Comparison of ENCODE assay signal across 12 mouse cellular contexts in the genomic region with DNA sequence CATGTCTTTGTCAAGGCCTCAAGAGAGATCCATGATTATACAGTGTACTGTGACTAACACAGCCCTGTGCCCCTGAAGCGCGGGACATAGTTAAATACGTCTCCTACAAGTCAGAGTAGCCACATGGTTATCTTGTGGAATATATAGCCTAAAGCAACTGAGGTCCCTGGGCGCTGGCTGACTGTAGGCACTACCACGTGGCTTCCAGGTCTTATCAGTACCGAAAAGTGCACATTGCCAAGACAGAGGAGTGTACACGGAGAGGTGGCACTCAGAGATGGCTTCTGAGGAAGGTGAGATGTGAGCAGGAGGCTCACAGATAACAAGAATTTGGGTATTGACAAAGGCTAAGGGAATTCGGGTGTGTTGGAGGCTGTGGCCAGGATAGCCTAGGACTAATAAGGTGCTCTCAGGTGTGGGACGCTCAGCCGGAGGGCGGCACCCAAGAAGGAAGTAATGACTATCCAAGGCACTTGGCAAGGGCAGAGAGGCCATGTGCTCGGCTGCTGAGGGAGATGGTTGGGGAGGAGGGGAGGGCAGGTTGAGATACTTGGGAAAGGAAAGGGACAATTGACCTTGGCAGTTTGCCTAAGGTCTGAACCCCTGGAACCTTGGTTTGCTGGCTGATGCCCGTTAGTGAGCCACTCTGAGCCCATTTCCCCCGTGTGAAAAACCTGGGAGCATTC. TPM values are rescaled to one million over a fixed set of nuclear protein-coding genes. Genes with fewer than 3 reads are reported as not detected.
DNase-seq lines count a peak whose midpoint lies in the region; ATAC-seq and TF ChIP-seq lines count a peak whose summit lies in the region.
"Had no signal": no experiment of that assay in that cellular context is flagged by ENCODE, and none has a peak within 500 bp of the region (broad histone marks: within the 10 kb centered on the region; RNA-seq: fewer than 3 reads in every experiment).

No protein-coding gene starts in this region.

- TF ChIP-seq POLR2A in cerebellum, adult 2 months (IDR thresholded peaks at IDR 0.05; ENCODE audit: borderline replicate concordance, insufficient read depth, low read length) = no peak
- no peak for TF ChIP-seq POLR2A in brain, embryonic 14.5 days (IDR thresholded peaks at IDR 0.05; ENCODE audit: borderline replicate concordance, extremely low read depth, insufficient read depth, insufficient read length, poor library complexity, severe bottlenecking)

- peak overlapping the region; percentile 35; the same call in 1 of the 2 replicates for H3K27ac ChIP-seq in cerebellum, adult 2 months (ENCODE audit: insufficient read depth, low read length)
- peak overlapping the region; percentile 95 for H3K27ac ChIP-seq in hindbrain, embryonic 12.5 days
- peak overlapping the region; percentile 95 for H3K27ac ChIP-seq in midbrain, embryonic 13.5 days
- H3K27ac ChIP-seq: macrophage had no signal

- no peak for TF ChIP-seq CTCF in cerebellum, adult 2 months (IDR thresholded peaks at IDR 0.05; ENCODE audit: borderline replicate concordance, insufficient read depth, low read depth, low read length)
- no peak for TF ChIP-seq CTCF in brain, embryonic 14.5 days (IDR thresholded peaks at IDR 0.05; ENCODE audit: borderline replicate concordance, extremely low read depth, insufficient read depth, insufficient read length)

- WGBS in cerebellum, adult 2 months = 83% methylated on average over 14 of the region's 14 CpGs
- WGBS in hindbrain, embryonic 12.5 days = 63% methylated on average over 14 of the region's 14 CpGs
- WGBS in midbrain, embryonic 13.5 days = 64% methylated on average over 14 of the region's 14 CpGs

- no peaks in the 10 kb centered on the region for H3K9me3 ChIP-seq in hindbrain, embryonic 12.5 days (replicated peaks)
- H3K9me3 ChIP-seq in midbrain, embryonic 13.5 days = no peaks in the 10 kb centered on the region

- H3K4me3 ChIP-seq in cerebellum, adult 2 months (replicated peaks; ENCODE audit: insufficient read depth, low read depth, low read length) = no peak overlapping the region
- no peak overlapping the region for H3K4me3 ChIP-seq in hindbrain, embryonic 12.5 days
- no peak overlapping the region for H3K4me3 ChIP-seq in midbrain, embryonic 13.5 days (replicated peaks)

- H3K4me2 ChIP-seq in hindbrain, embryonic 12.5 days (replicated peaks) = no peak overlapping the region
- no peak overlapping the region for H3K4me2 ChIP-seq in midbrain, embryonic 13.5 days (replicated peaks)

- peaks cover 20% of the 10 kb centered on the region for H3K4me1 ChIP-seq in cerebellum, adult 2 months (ENCODE audit: control insufficient read depth, insufficient read depth, low read length)
- peaks cover 56% of the 10 kb centered on the region for H3K4me1 ChIP-seq in hindbrain, embryonic 12.5 days
- peaks cover 58% of the 10 kb centered on the region for H3K4me1 ChIP-seq in midbrain, embryonic 13.5 days (replicated peaks)

- ATAC-seq in hindbrain, embryonic 12.5 days (ENCODE audit: low FRiP score) = peak; percentile 14; the same call in 1 of the 2 replicates
- ATAC-seq in midbrain, embryonic 13.5 days = 0 out of 2 replicates have a peak, but pooled peaks have one; percentile 0
- ATAC-seq in granulocyte monocyte progenitor cell, adult 5-6 weeks (replicated peaks; ENCODE audit: poor library complexity, severe bottlenecking) = no peak

- no peak for DNase-seq in cerebellum, adult 2 months
- DNase-seq in cerebellum, postnatal 25 days = no peak
- peak; percentile 17 for DNase-seq in brain, embryonic 14.5 days (ENCODE audit: low read depth)
- DNase-seq in B cell, adult 2 months = no peak
- no peak for DNase-seq in cerebellum, postnatal 36 days
- DNase-seq: kidney, adult 9 months; right cerebral cortex, postnatal 14 days had no signal

- no peaks in the 10 kb centered on the region for H3K27me3 ChIP-seq in cerebellum, adult 2 months (ENCODE audit: control insufficient read depth, insufficient read depth, low read length)
- H3K27me3 ChIP-seq in hindbrain, embryonic 12.5 days = no peaks in the 10 kb centered on the region; the same call in 1 of the 2 replicates
- H3K27me3 ChIP-seq in midbrain, embryonic 13.5 days = no peaks in the 10 kb centered on the region

- H3K36me3 ChIP-seq in hindbrain, embryonic 12.5 days = no peaks in the 10 kb centered on the region
- H3K36me3 ChIP-seq in midbrain, embryonic 13.5 days = no peaks in the 10 kb centered on the region

- no peak overlapping the region for H3K9ac ChIP-seq in hindbrain, embryonic 12.5 days
- H3K9ac ChIP-seq in midbrain, embryonic 13.5 days (replicated peaks) = no peak overlapping the region

RNA-seq across cellular contexts. Expression of gene Klf13, which starts 17.6 kb away (rescaled TPM):
- polyA plus RNA-seq in cerebellum, adult 2 months (2012; rRNA removed) = 60.8 and 68.9 TPM in 2 replicates
- 12.4 and 19.8 TPM in 2 replicates for polyA plus RNA-seq in brain, embryonic 14.5 days (2012; rRNA removed)
- 28.1 and 30.1 TPM in 2 replicates for polyA plus RNA-seq in hindbrain, embryonic 12.5 days (2016; fragmentation: Nextera tagmentation; extraction: Ambion mirVana)
- polyA plus RNA-seq in midbrain, embryonic 13.5 days (2015; fragmentation: Nextera tagmentation; extraction: Ambion mirVana) = 24.4 and 24.7 TPM in 2 replicates
- total RNA-seq in granulocyte monocyte progenitor cell, adult 5-6 weeks (2014; fragmentation: Nextera tagmentation) = 39.9 and 51.5 TPM in 2 replicates
- total RNA-seq in granulocyte monocyte progenitor cell, adult 5-6 weeks (2017) = 11.6 and 24.0 TPM in 2 replicates

RNA-seq across cellular contexts. Expression of gene E030018B13Rik, which starts 39.6 kb away (rescaled TPM):
- polyA plus RNA-seq in cerebellum, adult 2 months (2012; rRNA removed) = not detected in 2 replicates
- polyA plus RNA-seq in brain, embryonic 14.5 days (2012; rRNA removed) = not detected in 2 replicates
- polyA plus RNA-seq in hindbrain, embryonic 12.5 days (2016; fragmentation: Nextera tagmentation; extraction: Ambion mirVana) = 0.21 TPM in 1 of 2 replicates, not detected in the other
- polyA plus RNA-seq in midbrain, embryonic 13.5 days (2015; fragmentation: Nextera tagmentation; extraction: Ambion mirVana) = 0.22 and 0.27 TPM in 2 replicates
- total RNA-seq in granulocyte monocyte progenitor cell, adult 5-6 weeks (2014; fragmentation: Nextera tagmentation) = not detected in 2 replicates
- total RNA-seq in granulocyte monocyte progenitor cell, adult 5-6 weeks (2017) = not detected in 2 replicates
- polyA plus RNA-seq: embryonic facial prominence, embryonic 14.5 days; macrophage had no signal

Comparison
In these comparisons a context has a peak if more than half of its experiments do, and no peak if none do; other contexts are left out.
1. H3K27ac ChIP-seq: peak in every context shown above with its lines; median percentile 95 in hindbrain, embryonic 12.5 days; 95 in midbrain, embryonic 13.5 days; 35 in cerebellum, adult 2 months.